Mouse (Mus musculus) thymus, adult 2 months (tissue): ENCODE results near the gene Pdhx.

Source experiments
- CTCF ChIP-seq: fragments of 200-500 bp; IDR thresholded peaks from 2 replicates; pipeline ENCODE4 v1.5.1; 2012; ENCODE audit warnings: mild to moderate bottlenecking, control low read depth, low read length, moderate library complexity, borderline replicate concordance; ENCODE audit not compliant: control insufficient read depth, poor library complexity, insufficient read depth; ENCODE audit errors: extremely low read depth
- POLR2A ChIP-seq: fragments of 200-500 bp; IDR thresholded peaks from 2 replicates; pipeline ENCODE4 v1.6.1; 2012; ENCODE audit warnings: mild to moderate bottlenecking, low read length, control low read depth, moderate library complexity; ENCODE audit not compliant: control insufficient read depth, poor library complexity, insufficient read depth; ENCODE audit errors: extremely low read depth

DNA sequence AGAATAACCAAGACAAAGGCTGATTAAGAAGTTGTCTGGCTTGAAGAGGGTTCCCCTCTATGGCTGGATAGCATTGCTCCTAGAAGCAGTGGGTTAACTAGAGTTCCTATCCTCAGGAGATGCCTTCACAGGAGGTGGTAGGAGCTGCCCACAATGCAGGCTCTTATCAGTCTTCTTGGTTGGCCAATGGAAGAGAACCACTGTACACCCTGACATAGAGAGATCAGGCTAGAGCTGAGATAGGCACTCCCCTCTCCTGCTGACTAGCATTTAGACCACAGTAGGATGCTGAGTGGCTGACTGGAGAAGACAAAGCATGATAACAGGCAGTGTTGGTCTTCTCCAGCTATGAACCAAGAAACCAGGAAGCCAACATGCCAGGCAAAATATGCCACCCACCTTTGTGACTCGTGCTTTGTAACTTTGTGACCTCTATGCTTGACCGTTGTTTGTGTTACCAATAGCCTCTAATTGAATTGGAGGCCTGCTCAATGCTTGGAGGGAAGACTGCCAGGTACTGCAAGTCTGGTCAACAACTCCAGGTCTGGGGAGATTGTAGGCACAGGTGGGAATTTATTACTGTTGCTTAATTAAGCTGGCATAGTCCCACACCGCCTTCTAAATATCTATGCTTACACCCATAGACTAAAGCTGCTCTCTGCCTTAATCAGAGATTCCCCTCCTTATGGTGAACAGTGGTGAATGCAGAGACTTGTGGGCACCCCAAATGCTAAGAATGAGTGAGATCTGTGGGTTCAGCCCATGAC lies 79.3 kb downstream of the Pdhx start:
- no peak for TF ChIP-seq CTCF
- no peak for TF ChIP-seq POLR2A
